Mouse (Mus musculus): Measurements from ENCODE around the gene Nt5dc3.

- no peak for TF ChIP-seq POLR2A (IDR thresholded peaks at IDR 0.05; ENCODE audit: low read depth, low read length)
- TF ChIP-seq CTCF (IDR thresholded peaks at IDR 0.05; ENCODE audit: extremely low read depth, insufficient read depth, insufficient read length, insufficient replicate concordance): no peak
Observed at GRCm38 (mm10) chr10:86881448-86881847, 102.6 kb downstream of the Nt5dc3 start.
